In genomic region chr3:152667356-152668211, GRCm38 (mm10) we compare ENCODE assay signal across 8 mouse cellular contexts. TPM values are rescaled to one million over a fixed set of nuclear protein-coding genes. Genes with fewer than 3 reads are reported as not detected.
DNase-seq lines count a peak whose midpoint lies in the region; ATAC-seq and TF ChIP-seq lines count a peak whose summit lies in the region.

No protein-coding gene starts in this region.

- H3K4me1 ChIP-seq in kidney, postnatal 0 days (replicated peaks; ENCODE audit: insufficient read depth, low read length): peaks cover 7% of the 10 kb centered on the region
- H3K4me1 ChIP-seq in liver, embryonic 12.5 days: no peaks in the 10 kb centered on the region
- H3K4me1 ChIP-seq in olfactory bulb, adult 2 months (ENCODE audit: control insufficient read depth, insufficient read depth, low read length): peaks cover 7% of the 10 kb centered on the region; the same call in 1 of the 2 replicates

- ATAC-seq in frontal cortex, adult (ENCODE audit: low TSS enrichment): peak; percentile 71
- ATAC-seq in kidney, postnatal 0 days (replicated peaks; ENCODE audit: low FRiP score, low read depth): 0 out of 2 replicates have a peak, but pooled peaks have one; percentile 43
- ATAC-seq in liver, embryonic 12.5 days: no peak

- H3K4me3 ChIP-seq in kidney, postnatal 0 days (replicated peaks; ENCODE audit: low read depth, low read length): peak overlapping the region; percentile 51
- H3K4me3 ChIP-seq in liver, embryonic 12.5 days: peak overlapping the region; percentile 45
- peak overlapping the region; percentile 58 for H3K4me3 ChIP-seq in olfactory bulb, adult 2 months (ENCODE audit: insufficient read depth, low read depth, low read length)

- H3K36me3 ChIP-seq in kidney, postnatal 0 days (ENCODE audit: insufficient read depth, low read length): no peaks in the 10 kb centered on the region
- no peaks in the 10 kb centered on the region for H3K36me3 ChIP-seq in liver, embryonic 12.5 days

- peak; percentile 18 for DNase-seq in kidney, adult 18-20 months
- no peak for DNase-seq in kidney, adult 9 months
- DNase-seq in brain, embryonic 14.5 days (ENCODE audit: low read depth): peak; percentile 70
- peak; percentile 53 for DNase-seq in kidney, postnatal 0 days (ENCODE audit: low spot score)
- DNase-seq in spleen, adult 12 weeks (ENCODE audit: low spot score): no peak

- peak overlapping the region; percentile 46 for H3K9ac ChIP-seq in kidney, postnatal 0 days (ENCODE audit: low read depth, low read length)
- peak overlapping the region; percentile 27; the same call in 1 of the 2 replicates for H3K9ac ChIP-seq in liver, embryonic 12.5 days

- H3K4me2 ChIP-seq in kidney, postnatal 0 days (ENCODE audit: low read length): peak overlapping the region; percentile 94
- H3K4me2 ChIP-seq in liver, embryonic 12.5 days: peak overlapping the region; percentile 68

- no peaks in the 10 kb centered on the region for H3K9me3 ChIP-seq in kidney, postnatal 0 days (replicated peaks; ENCODE audit: low read length)
- no peaks in the 10 kb centered on the region for H3K9me3 ChIP-seq in liver, embryonic 12.5 days (replicated peaks)

- H3K27me3 ChIP-seq in kidney, postnatal 0 days (ENCODE audit: insufficient read depth, low read length): peaks cover 12% of the 10 kb centered on the region; the same call in 1 of the 2 replicates
- peaks cover 70% of the 10 kb centered on the region for H3K27me3 ChIP-seq in liver, embryonic 12.5 days (replicated peaks)

- TF ChIP-seq CTCF in brain, embryonic 14.5 days (IDR thresholded peaks at IDR 0.05; ENCODE audit: borderline replicate concordance, extremely low read depth, insufficient read depth, insufficient read length): no peak
- no peak for TF ChIP-seq CTCF in kidney, postnatal 0 days (IDR thresholded peaks at IDR 0.05; ENCODE audit: low read depth)
- TF ChIP-seq CTCF in olfactory bulb, adult 2 months (IDR thresholded peaks at IDR 0.05; ENCODE audit: insufficient read depth, low read depth, low read length): no peak

- H3K27ac ChIP-seq in kidney, postnatal 0 days: no peak overlapping the region
- H3K27ac ChIP-seq in liver, embryonic 12.5 days: no peak overlapping the region
- 0 out of 2 replicates have a peak overlapping the region, but pooled peaks have one; percentile 10 for H3K27ac ChIP-seq in olfactory bulb, adult 2 months (ENCODE audit: insufficient read depth, low read depth, low read length)

- under 1% methylated on average over 74 of the region's 82 CpGs for WGBS in kidney, postnatal 0 days
- WGBS in liver, embryonic 12.5 days (ENCODE audit: insufficient replicate concordance): 2% methylated on average over 77 of the region's 82 CpGs
- 3% methylated on average over 82 of the region's 82 CpGs for WGBS in olfactory bulb, adult 2 months

- TF ChIP-seq POLR2A in brain, embryonic 14.5 days (IDR thresholded peaks at IDR 0.05; ENCODE audit: borderline replicate concordance, extremely low read depth, insufficient read depth, insufficient read length, poor library complexity, severe bottlenecking): no peak
- 0 out of 2 replicates have a peak, but pooled peaks have one; percentile 29 for TF ChIP-seq POLR2A in olfactory bulb, adult 2 months (IDR thresholded peaks at IDR 0.05; ENCODE audit: insufficient read depth, low read depth, low read length)

RNA-seq across cellular contexts. Expression of gene Ak5, which starts 0.6 kb away (rescaled TPM):
- 1.1 and 3.4 TPM in 2 replicates for polyA plus RNA-seq in brain, embryonic 14.5 days (2012; rRNA removed)
- polyA plus RNA-seq in kidney, postnatal 0 days (2015; fragmentation: Nextera tagmentation; extraction: Ambion mirVana): 4.6 and 5.9 TPM in 2 replicates
- 1.1 TPM in 2 replicates for polyA plus RNA-seq in liver, embryonic 12.5 days (2016; fragmentation: Nextera tagmentation; extraction: Ambion mirVana)
- not detected in 2 replicates for polyA plus RNA-seq in olfactory bulb, adult 2 months (2012; ENCODE audit: insufficient read depth, insufficient read length, low replicate concordance, missing spikeins)

RNA-seq across cellular contexts. Expression of gene Pigk, which starts 46.3 kb away (rescaled TPM):
- 12.9 and 17.0 TPM in 2 replicates for polyA plus RNA-seq in brain, embryonic 14.5 days (2012; rRNA removed)
- polyA plus RNA-seq in kidney, postnatal 0 days (2015; fragmentation: Nextera tagmentation; extraction: Ambion mirVana): 48.5 and 55.3 TPM in 2 replicates
- polyA plus RNA-seq in liver, embryonic 12.5 days (2016; fragmentation: Nextera tagmentation; extraction: Ambion mirVana): 24.9 and 34.5 TPM in 2 replicates
- polyA plus RNA-seq in olfactory bulb, adult 2 months (2012; ENCODE audit: insufficient read depth, insufficient read length, low replicate concordance, missing spikeins): not detected in 2 replicates

Comparison
In these comparisons a context has a peak if more than half of its experiments do, and no peak if none do; other contexts are left out.
1. DNase-seq: peak in kidney, adult 18-20 months (single experiment), brain, embryonic 14.5 days (single experiment) and kidney, postnatal 0 days (single experiment); none in kidney, adult 9 months (single experiment) and spleen, adult 12 weeks (single experiment).
2. Peak in every context shown above with its lines, with median percentiles within 50 percentile points of each other: H3K4me3 ChIP-seq.